Mouse (Mus musculus): ENCODE measurements at regions not wholly inside any gene's neighbourhood (a gene's known extent, or its start where the extent isn't known, plus 50 kb on each side); places are given as distances from the start of the nearest gene placed in this dataset.

DNA sequence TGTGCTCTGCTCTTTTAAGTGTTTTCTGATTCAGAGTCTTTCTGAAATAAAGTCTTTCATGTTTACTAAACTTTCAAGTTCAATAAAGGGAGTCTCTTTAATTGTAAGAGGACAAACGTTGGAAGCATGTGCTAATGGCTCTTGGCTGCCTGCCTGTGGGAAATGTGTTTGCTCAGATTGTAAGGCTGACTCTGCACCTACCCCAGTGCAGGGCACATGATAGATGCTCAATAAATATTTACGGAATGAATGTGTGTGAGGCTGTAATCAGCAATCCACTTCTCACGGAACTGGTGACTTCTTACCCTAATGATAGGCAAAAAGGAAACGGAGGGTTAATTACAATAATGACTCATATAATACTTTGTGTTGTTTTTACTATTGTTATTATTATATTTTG is 389.0 kb upstream of the Klf4 start:
- Histone ChIP-seq H3K4me2 (ENCODE audit: insufficient read depth, low read depth, poor library complexity, severe bottlenecking) (no peak overlapping the region), H3K79me2 (replicated peaks; ENCODE audit: control insufficient read depth, extremely low read depth, insufficient read depth, poor library complexity, severe bottlenecking) (no peaks in the 10 kb centered on the region), H3K27ac (ENCODE audit: insufficient read depth, low read depth) (no peak overlapping the region), H3K4me1 (ENCODE audit: control insufficient read depth in 1 of 2, insufficient read depth in 2 of 2) (no peaks in the 10 kb centered on the region), H3K9me3 (replicated peaks; ENCODE audit: low read length) (no peaks in the 10 kb centered on the region), H3K9ac (ENCODE audit: insufficient read depth, low read depth) (no peak overlapping the region), H3K4me3 (replicated peaks in 1 of 3; ENCODE audit: low read depth in 2 of 3, low read length in 2 of 3, poor library complexity in 1 of 3) (no peak overlapping the region), H3K27me3 (replicated peaks) (no peaks in the 10 kb centered on the region), H3K36me3 (replicated peaks in 1 of 2; ENCODE audit: control insufficient read depth in 1 of 2, insufficient read depth in 1 of 2, low read length in 1 of 2) (no peaks in the 10 kb centered on the region)
- TF ChIP-seq UBTF (IDR thresholded peaks at IDR 0.05; ENCODE audit: low read depth, low read length) = no peak
- TF ChIP-seq MAZ (IDR thresholded peaks at IDR 0.05; ENCODE audit: low read depth, low read length) = no peak
- TF ChIP-seq MAX (IDR thresholded peaks at IDR 0.05; ENCODE audit: low read length) = no peak
- no peak for TF ChIP-seq ETS1 (conservative IDR thresholded peaks at IDR 0.05; ENCODE audit: low read depth, low read length)
- no peak for TF ChIP-seq MEF2A (IDR thresholded peaks at IDR 0.05; ENCODE audit: borderline replicate concordance, low read depth, low read length)
- no peak for TF ChIP-seq ZKSCAN1 (IDR thresholded peaks at IDR 0.05; ENCODE audit: borderline replicate concordance, low read depth, low read length)
- TF ChIP-seq HCFC1 (IDR thresholded peaks at IDR 0.05; ENCODE audit: low read depth, low read length) = no peak
- no peak for TF ChIP-seq CTCF (conservative IDR thresholded peaks at IDR 0.05 in 1 of 2, IDR thresholded peaks at IDR 0.05 in 1 of 2; ENCODE audit: low read depth in 2 of 2, low read length in 2 of 2)
- TF ChIP-seq MAFK (IDR thresholded peaks at IDR 0.05; ENCODE audit: insufficient replicate concordance, low read length) = no peak
- dilution Hi-C loops (cut with MboI; ENCODE audit: extremely low pct_ligation_motif_present, extremely low pct_unique_long_range_greater_than_20kb, low sequenced_read_pairs) (no loop called here), in situ Hi-C loops (cut with MboI; ENCODE audit: low pct_ligation_motif_present, low pct_unique_long_range_greater_than_20kb, low sequenced_read_pairs) (no loop called here)
- DNase-seq (ENCODE audit: extremely low read depth) = no peak

DNA sequence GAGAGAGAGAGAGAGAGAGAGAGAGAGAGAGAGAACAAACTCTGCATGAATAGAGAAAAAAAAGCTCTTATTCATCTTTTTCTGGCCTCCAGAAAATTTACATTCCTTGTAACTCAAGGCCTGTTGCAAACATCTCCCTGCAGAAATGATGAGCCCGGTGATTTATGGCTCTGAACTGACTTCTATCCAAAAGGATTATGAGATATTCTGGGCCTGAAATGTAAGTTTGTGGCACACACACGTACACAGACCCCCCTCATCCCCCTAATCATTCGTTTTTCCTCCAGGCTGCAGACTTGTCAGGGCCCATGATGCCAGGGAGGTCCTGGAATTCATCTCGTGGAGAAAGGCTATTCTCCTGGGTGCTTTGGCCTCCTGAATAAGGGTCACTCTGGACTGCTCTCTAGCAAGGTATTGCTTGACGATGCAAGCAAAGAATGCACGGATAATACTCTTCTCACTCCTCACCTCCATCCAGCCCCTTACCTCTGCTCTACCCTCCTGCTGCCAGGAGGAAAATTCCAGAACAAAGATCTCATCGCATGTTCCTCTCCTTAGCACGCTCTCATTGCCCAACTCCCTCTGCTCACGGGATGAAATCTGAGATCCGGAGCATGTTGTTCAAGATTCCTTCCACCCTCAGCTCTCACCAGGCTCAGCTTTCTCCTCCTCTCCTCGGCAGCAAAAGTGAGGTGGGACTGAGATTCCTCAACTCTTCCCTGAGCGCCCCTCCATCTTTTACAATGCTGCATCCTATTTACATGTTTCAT is 362.0 kb upstream of the Klf4 start:
- Histone ChIP-seq H3K9me3 (replicated peaks; ENCODE audit: low read length) (no peaks in the 10 kb centered on the region), H3K4me1 (ENCODE audit: control insufficient read depth in 1 of 2, insufficient read depth in 2 of 2) (peaks cover 0 to 3% of the 10 kb centered on the region in 2 experiments; a peak in 1 of 4 replicates), H3K4me3 (replicated peaks in 1 of 3; ENCODE audit: low read depth in 2 of 3, low read length in 2 of 3, poor library complexity in 1 of 3) (no peak overlapping the region), H3K4me2 (ENCODE audit: insufficient read depth, low read depth, poor library complexity, severe bottlenecking) (no peak overlapping the region), H3K9ac (ENCODE audit: insufficient read depth, low read depth) (no peak overlapping the region), H3K27me3 (replicated peaks) (no peaks in the 10 kb centered on the region), H3K79me2 (replicated peaks; ENCODE audit: control insufficient read depth, extremely low read depth, insufficient read depth, poor library complexity, severe bottlenecking) (no peaks in the 10 kb centered on the region), H3K27ac (ENCODE audit: insufficient read depth, low read depth) (no peak overlapping the region), H3K36me3 (replicated peaks in 1 of 2; ENCODE audit: control insufficient read depth in 1 of 2, insufficient read depth in 1 of 2, low read length in 1 of 2) (no peaks in the 10 kb centered on the region)
- no peak for TF ChIP-seq ZC3H11A (IDR thresholded peaks at IDR 0.05; ENCODE audit: low read depth, low read length)
- no peak for TF ChIP-seq MEF2A (IDR thresholded peaks at IDR 0.05; ENCODE audit: borderline replicate concordance, low read depth, low read length)
- no peak for TF ChIP-seq ELF1 (IDR thresholded peaks at IDR 0.05; ENCODE audit: low read depth, low read length)
- TF ChIP-seq MAX (IDR thresholded peaks at IDR 0.05; ENCODE audit: low read length) = no peak
- TF ChIP-seq TCF12 (IDR thresholded peaks at IDR 0.05; ENCODE audit: low read depth, low read length) = no peak
- no peak for TF ChIP-seq USF2 (conservative IDR thresholded peaks at IDR 0.05; ENCODE audit: low read depth, low read length)
- TF ChIP-seq TBP (conservative IDR thresholded peaks at IDR 0.05; ENCODE audit: low read depth, low read length) = no peak
- no peak for TF ChIP-seq CTCF (conservative IDR thresholded peaks at IDR 0.05 in 1 of 2, IDR thresholded peaks at IDR 0.05 in 1 of 2; ENCODE audit: low read depth in 2 of 2, low read length in 2 of 2)
- no peak for TF ChIP-seq POLR2A (IDR thresholded peaks at IDR 0.05; ENCODE audit: low read depth, low read length)
- TF ChIP-seq KAT2A (IDR thresholded peaks at IDR 0.05; ENCODE audit: insufficient replicate concordance, low read length) = no peak
- TF ChIP-seq ZNF384 (IDR thresholded peaks at IDR 0.05; ENCODE audit: low read depth, low read length) = no peak
- dilution Hi-C loops (cut with MboI; ENCODE audit: extremely low pct_ligation_motif_present, extremely low pct_unique_long_range_greater_than_20kb, low sequenced_read_pairs) = no loop called here
- in situ Hi-C loops (cut with MboI; ENCODE audit: low pct_ligation_motif_present, low pct_unique_long_range_greater_than_20kb, low sequenced_read_pairs) = no loop called here
- no peak for DNase-seq (ENCODE audit: extremely low read depth)

Data from CH12.LX (cell line).